Mouse (Mus musculus) activated CD4-positive, CD25-positive, alpha-beta regulatory T cell, adult 9 weeks (primary cell): ENCODE data around the gene Ccz1. TPM values are rescaled to one million over a fixed set of nuclear protein-coding genes. Genes with fewer than 3 reads are reported as not detected.

Experiments used
- polyA plus RNA-seq: library from polyadenylated mRNA; unstranded; fragments of 100-300 nt; shearing (Covaris generic); gene quantifications from one replicate; pipeline ENCODE4 v1.2.1, GENCODE M21; 2017

Ccz1 gene
- polyA plus RNA-seq, result 54.9 TPM

GRCm38 (mm10) chr5:144014551-144015311 is at the start of gene Ccz1:
Gene Ccz1 (minus strand): TSS chr5:144014877.

GRCm38 (mm10) chr5:144026620-144027263 is 12.1 kb upstream of the Ccz1 start, which contains the start of gene Ocm:
Gene Ocm (minus strand): TSS chr5:144026670.

Other genes starting within 250 kb of the Ccz1 start
- 65.0 TPM for gene Eif2ak1, start 197.1 kb downstream of the Ccz1 start, polyA plus RNA-seq
- gene Ankrd61, start 117.2 kb downstream of the Ccz1 start, polyA plus RNA-seq, result 0.32 TPM
- 56.0 TPM for gene Aimp2, start 105.0 kb downstream of the Ccz1 start, polyA plus RNA-seq
- 36.7 TPM for gene Pms2, start 104.9 kb downstream of the Ccz1 start, polyA plus RNA-seq
- gene Gm42421, start 86.7 kb downstream of the Ccz1 start, polyA plus RNA-seq, result 0.61 TPM
- 0.82 TPM for gene Rsph10b, start 81.8 kb downstream of the Ccz1 start, polyA plus RNA-seq
- not detected for gene Ocm, start 11.8 kb upstream of the Ccz1 start, polyA plus RNA-seq
- 3.6 TPM for gene Lmtk2, start 85.6 kb upstream of the Ccz1 start, polyA plus RNA-seq
- 0.21 TPM for gene Bhlha15, start 175.4 kb upstream of the Ccz1 start, polyA plus RNA-seq
- gene Tecpr1, start 208.7 kb upstream of the Ccz1 start, polyA plus RNA-seq, result 237 TPM
- gene Bri3, start 229.6 kb upstream of the Ccz1 start, polyA plus RNA-seq, result 4.0 TPM